Mouse (Mus musculus) lung, postnatal 0 days (tissue): ENCODE measurements around the gene E130114P18Rik.

Experiments
- CTCF ChIP-seq: IDR thresholded peaks from 2 replicates; pipeline ENCODE4 v1.5.1; 2016; ENCODE audit warnings: antibody characterized with exemption, mild to moderate bottlenecking
- EP300 ChIP-seq: IDR thresholded peaks from 2 replicates; pipeline ENCODE4 v1.6.1; 2016; ENCODE audit warnings: antibody characterized with exemption, mild to moderate bottlenecking, control low read depth

- TF ChIP-seq CTCF, result no peak
- no peak for TF ChIP-seq EP300
These were observed 175.3 kb downstream of the E130114P18Rik start for GRCm38 (mm10) chr4:97602579-97602978.
